9 mouse cellular contexts compared by ENCODE assay signal in genomic region chr2:26387713-26388112, GRCm38 (mm10). TPM values are rescaled to one million over a fixed set of nuclear protein-coding genes. Genes with fewer than 3 reads are reported as not detected.
A peak's percentile ranks its signal among the peaks of the same experiment; 100 is the strongest.
DNase-seq lines count a peak whose midpoint lies in the region; ATAC-seq lines count a peak whose summit lies in the region.
"Had no signal": no experiment of that assay in that cellular context is flagged by ENCODE, and none has a peak within 500 bp of the region (broad histone marks: within the 10 kb centered on the region; RNA-seq: fewer than 3 reads in every experiment).

No protein-coding gene starts in this region.

- 75% methylated on average over 3 of the region's 3 CpGs for WGBS in lung, embryonic 15.5 days
- WGBS in forebrain, embryonic 12.5 days = 89% methylated on average over 3 of the region's 3 CpGs
- WGBS in neural tube, embryonic 15.5 days = 94% methylated on average over 3 of the region's 3 CpGs

- peaks cover 72% of the 10 kb centered on the region for H3K36me3 ChIP-seq in lung, embryonic 15.5 days
- peaks cover 77% of the 10 kb centered on the region for H3K36me3 ChIP-seq in forebrain, embryonic 12.5 days (replicated peaks)
- peaks cover 74% of the 10 kb centered on the region for H3K36me3 ChIP-seq in neural tube, embryonic 15.5 days

- H3K27ac ChIP-seq in lung, embryonic 15.5 days = no peak overlapping the region
- no peak overlapping the region for H3K27ac ChIP-seq in forebrain, embryonic 12.5 days
- no peak overlapping the region for H3K27ac ChIP-seq in neural tube, embryonic 15.5 days (replicated peaks)

- no peak for DNase-seq in lung, postnatal 14 days
- peak; percentile 45 to 71 for DNase-seq in kidney, postnatal 25 days
- no peak for DNase-seq in gastrocnemius, adult 8-10 months (ENCODE audit: low spot score in 2 of 2)
- DNase-seq in adrenal gland, postnatal 36 days = no peak
- DNase-seq: cerebellum, adult 9-11 months had no signal

- peak overlapping the region; percentile 94 for H3K4me2 ChIP-seq in lung, embryonic 15.5 days
- peak overlapping the region; percentile 87 for H3K4me2 ChIP-seq in forebrain, embryonic 12.5 days
- peak overlapping the region; percentile 97 for H3K4me2 ChIP-seq in neural tube, embryonic 15.5 days

- ATAC-seq in lung, embryonic 15.5 days (ENCODE audit: borderline replicate concordance, extremely low read depth, low FRiP score, low TSS enrichment) = no peak
- no peak for ATAC-seq in forebrain, embryonic 12.5 days (ENCODE audit: low FRiP score)
- ATAC-seq in neural tube, embryonic 15.5 days (ENCODE audit: low FRiP score) = no peak
- no peak for ATAC-seq in megakaryocyte progenitor cell, adult 5-6 weeks (replicated peaks; ENCODE audit: poor library complexity)

- peak overlapping the region; percentile 76 for H3K4me3 ChIP-seq in lung, embryonic 15.5 days
- H3K4me3 ChIP-seq in forebrain, embryonic 12.5 days (replicated peaks) = peak overlapping the region; percentile 98; the same call in 1 of the 2 replicates
- peak overlapping the region; percentile 74 for H3K4me3 ChIP-seq in neural tube, embryonic 15.5 days (replicated peaks)

- peak overlapping the region; percentile 90; the same call in 1 of the 2 replicates for H3K9ac ChIP-seq in lung, embryonic 15.5 days
- H3K9ac ChIP-seq in forebrain, embryonic 12.5 days = 0 out of 2 replicates have a peak overlapping the region, but pooled peaks have one; percentile 94
- 0 out of 2 replicates have a peak overlapping the region, but pooled peaks have one; percentile 28 for H3K9ac ChIP-seq in neural tube, embryonic 15.5 days (replicated peaks)

- peaks cover 19% of the 10 kb centered on the region for H3K4me1 ChIP-seq in lung, embryonic 15.5 days
- H3K4me1 ChIP-seq in forebrain, embryonic 12.5 days = peaks cover 26% of the 10 kb centered on the region
- peaks cover 34% of the 10 kb centered on the region for H3K4me1 ChIP-seq in neural tube, embryonic 15.5 days

- H3K27me3 ChIP-seq in lung, embryonic 15.5 days = no peaks in the 10 kb centered on the region
- H3K27me3 ChIP-seq in forebrain, embryonic 12.5 days = no peaks in the 10 kb centered on the region
- H3K27me3 ChIP-seq in neural tube, embryonic 15.5 days (replicated peaks) = no peaks in the 10 kb centered on the region

- H3K9me3 ChIP-seq in lung, embryonic 15.5 days = no peaks in the 10 kb centered on the region
- H3K9me3 ChIP-seq in forebrain, embryonic 12.5 days = no peaks in the 10 kb centered on the region
- H3K9me3 ChIP-seq in neural tube, embryonic 15.5 days (replicated peaks) = no peaks in the 10 kb centered on the region

RNA-seq across cellular contexts. Expression of gene Entr1, which starts 1.4 kb away (rescaled TPM):
- 107 and 117 TPM in 2 replicates for polyA plus RNA-seq in lung, embryonic 15.5 days (2015; fragmentation: Nextera tagmentation; extraction: Ambion mirVana)
- 167 and 173 TPM in 2 replicates for polyA plus RNA-seq in forebrain, embryonic 12.5 days (2016; fragmentation: Nextera tagmentation; extraction: Ambion mirVana)
- 153 and 160 TPM in 2 replicates for polyA plus RNA-seq in neural tube, embryonic 15.5 days (2015; fragmentation: Nextera tagmentation; extraction: Ambion mirVana)
- 10 to 100 TPM; 17.8 to 28.0 (median 24.8) TPM for total RNA-seq in gastrocnemius, adult 8-10 months (2022)
- 100 to 1,000 TPM in 1 of 2 experiments, 10 to 100 TPM in 1; 97.9 to 102 TPM for total RNA-seq in adrenal gland, postnatal 36 days (2021)
- total RNA-seq in megakaryocyte progenitor cell, adult 5-6 weeks (2015) = 44.4 and 53.5 TPM in 2 replicates
- 33.6 and 37.9 TPM in 2 replicates for total RNA-seq in megakaryocyte progenitor cell, adult 5-6 weeks (2017)

RNA-seq across cellular contexts. Expression of gene Pmpca, which starts 1.4 kb away (rescaled TPM):
- polyA plus RNA-seq in lung, embryonic 15.5 days (2015; fragmentation: Nextera tagmentation; extraction: Ambion mirVana) = 95.2 and 99.7 TPM in 2 replicates
- polyA plus RNA-seq in forebrain, embryonic 12.5 days (2016; fragmentation: Nextera tagmentation; extraction: Ambion mirVana) = 120 and 123 TPM in 2 replicates
- 94.7 and 95.3 TPM in 2 replicates for polyA plus RNA-seq in neural tube, embryonic 15.5 days (2015; fragmentation: Nextera tagmentation; extraction: Ambion mirVana)
- total RNA-seq in gastrocnemius, adult 8-10 months (2022) = 100 to 1,000 TPM; 132 to 147 (median 133) TPM
- total RNA-seq in adrenal gland, postnatal 36 days (2021) = 100 to 1,000 TPM; 142 to 145 TPM
- total RNA-seq in megakaryocyte progenitor cell, adult 5-6 weeks (2015) = 36.7 and 50.1 TPM in 2 replicates
- 52.8 and 62.4 TPM in 2 replicates for total RNA-seq in megakaryocyte progenitor cell, adult 5-6 weeks (2017)

RNA-seq across cellular contexts. Expression of gene Snapc4, which starts 7.3 kb away (rescaled TPM):
- 23.1 and 30.0 TPM in 2 replicates for polyA plus RNA-seq in lung, embryonic 15.5 days (2015; fragmentation: Nextera tagmentation; extraction: Ambion mirVana)
- polyA plus RNA-seq in forebrain, embryonic 12.5 days (2016; fragmentation: Nextera tagmentation; extraction: Ambion mirVana) = 34.3 and 38.9 TPM in 2 replicates
- 30.4 and 33.6 TPM in 2 replicates for polyA plus RNA-seq in neural tube, embryonic 15.5 days (2015; fragmentation: Nextera tagmentation; extraction: Ambion mirVana)
- 1 to 10 TPM; 3.0 to 8.2 (median 4.9) TPM for total RNA-seq in gastrocnemius, adult 8-10 months (2022)
- 10 to 100 TPM; 24.7 to 34.4 TPM for total RNA-seq in adrenal gland, postnatal 36 days (2021)
- 15.6 and 23.2 TPM in 2 replicates for total RNA-seq in megakaryocyte progenitor cell, adult 5-6 weeks (2015)
- total RNA-seq in megakaryocyte progenitor cell, adult 5-6 weeks (2017) = 35.6 and 41.8 TPM in 2 replicates

RNA-seq across cellular contexts. Expression of gene Inpp5e, which starts 21.3 kb away (rescaled TPM):
- 17.3 and 20.3 TPM in 2 replicates for polyA plus RNA-seq in lung, embryonic 15.5 days (2015; fragmentation: Nextera tagmentation; extraction: Ambion mirVana)
- 29.2 and 30.6 TPM in 2 replicates for polyA plus RNA-seq in forebrain, embryonic 12.5 days (2016; fragmentation: Nextera tagmentation; extraction: Ambion mirVana)
- 23.4 and 23.9 TPM in 2 replicates for polyA plus RNA-seq in neural tube, embryonic 15.5 days (2015; fragmentation: Nextera tagmentation; extraction: Ambion mirVana)
- 1 to 10 TPM; 9.0 to 9.6 (median 9.2) TPM for total RNA-seq in gastrocnemius, adult 8-10 months (2022)
- total RNA-seq in adrenal gland, postnatal 36 days (2021) = 10 to 100 TPM; 13.2 to 19.8 TPM
- total RNA-seq in megakaryocyte progenitor cell, adult 5-6 weeks (2015) = 13.5 and 13.9 TPM in 2 replicates
- total RNA-seq in megakaryocyte progenitor cell, adult 5-6 weeks (2017) = 5.3 and 7.1 TPM in 2 replicates

RNA-seq across cellular contexts. Expression of gene Card9, which starts 27.0 kb away (rescaled TPM):
- 1.7 and 3.0 TPM in 2 replicates for polyA plus RNA-seq in lung, embryonic 15.5 days (2015; fragmentation: Nextera tagmentation; extraction: Ambion mirVana)
- 1.3 TPM in 2 replicates for polyA plus RNA-seq in forebrain, embryonic 12.5 days (2016; fragmentation: Nextera tagmentation; extraction: Ambion mirVana)
- polyA plus RNA-seq in neural tube, embryonic 15.5 days (2015; fragmentation: Nextera tagmentation; extraction: Ambion mirVana) = 2.1 and 2.5 TPM in 2 replicates
- total RNA-seq in gastrocnemius, adult 8-10 months (2022) = under 1 TPM; 0.22 to 0.51 (median 0.47) TPM
- 1 to 10 TPM; 1.3 to 1.9 TPM for total RNA-seq in adrenal gland, postnatal 36 days (2021)
- 27.3 and 33.3 TPM in 2 replicates for total RNA-seq in megakaryocyte progenitor cell, adult 5-6 weeks (2015)
- 99.2 and 121 TPM in 2 replicates for total RNA-seq in megakaryocyte progenitor cell, adult 5-6 weeks (2017)

Comparison
In these comparisons a context has a peak if more than half of its experiments do, and no peak if none do; other contexts are left out.
1. H3K9ac ChIP-seq: peak in every context shown above with its lines; median percentile 94 in forebrain, embryonic 12.5 days; 90 in lung, embryonic 15.5 days; 28 in neural tube, embryonic 15.5 days.
2. DNase-seq: peak in kidney, postnatal 25 days (2 of 2); none in lung, postnatal 14 days (single experiment), gastrocnemius, adult 8-10 months (0 of 2) and adrenal gland, postnatal 36 days (0 of 2).
3. Peak in every context shown above with its lines, with median percentiles within 50 percentile points of each other: H3K4me2 ChIP-seq and H3K4me3 ChIP-seq.